Mouse (Mus musculus): ENCODE measurements around the gene Iqch.

DNA sequence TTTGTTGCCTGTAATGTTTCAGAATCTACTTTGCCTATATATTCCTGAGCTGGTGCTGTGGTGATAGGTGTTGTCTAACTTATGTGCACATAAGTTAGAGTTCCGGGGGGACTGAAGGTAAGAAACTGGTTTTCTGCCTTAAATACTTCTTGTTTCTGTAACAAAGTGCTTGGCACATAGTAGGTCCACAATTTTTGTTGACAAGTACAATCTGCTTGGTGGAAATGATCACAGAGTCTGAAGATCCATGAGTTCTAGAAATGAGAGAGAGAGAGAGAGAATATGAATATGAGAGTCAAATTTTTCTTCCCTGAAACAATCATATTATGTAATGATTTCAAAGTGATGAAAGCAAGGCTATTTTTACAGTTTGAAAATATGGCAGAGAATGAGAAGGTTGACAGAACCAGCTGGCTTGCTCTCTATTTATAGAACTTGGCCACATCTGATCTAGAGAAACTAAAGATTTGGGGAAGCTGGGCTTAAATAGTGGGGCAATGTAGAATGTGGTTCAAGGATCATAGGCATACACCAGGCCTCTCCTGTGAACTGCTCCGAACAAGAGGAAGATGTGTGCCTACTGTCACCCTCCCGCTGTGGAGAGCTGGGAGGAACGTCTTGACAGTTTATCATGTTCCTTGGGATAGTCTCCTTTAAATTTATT lies 39.8 kb upstream of the Iqch start:
- TF ChIP-seq EP300 (IDR thresholded peaks at IDR 0.05; ENCODE audit: insufficient read depth, low read depth, low read length) (no peak), CTCF (IDR thresholded peaks at IDR 0.05; ENCODE audit: low read depth, low read length) (no peak)
